Mouse (Mus musculus) frontal cortex, adult 2 months (tissue): Measurements from ENCODE around the gene 1810062G17Rik. TPM values are rescaled to one million over a fixed set of nuclear protein-coding genes. Genes with fewer than 3 reads are reported as not detected.
A peak's percentile ranks its signal among the peaks of the same experiment; 100 is the strongest.

Experiments used
- DNase-seq, 2 experiments: peaks; one replicate each; pipeline ENCODE4 v3.0.0; 2022; ENCODE audit warnings: low spot score in 1 of 2; ENCODE audit errors: extremely low spot score in 1 of 2
- polyA plus RNA-seq: library from polyadenylated mRNA; depleted of rRNA; stranded (reverse); fragments of >200 nt; gene quantifications from 2 replicates; pipeline ENCODE4 v1.2.3, GENCODE M21; 2012; rRNA removed

The 1810062G17Rik gene
- 0.15 TPM in 1 of 2 replicates, not detected in the other for polyA plus RNA-seq

DNA sequence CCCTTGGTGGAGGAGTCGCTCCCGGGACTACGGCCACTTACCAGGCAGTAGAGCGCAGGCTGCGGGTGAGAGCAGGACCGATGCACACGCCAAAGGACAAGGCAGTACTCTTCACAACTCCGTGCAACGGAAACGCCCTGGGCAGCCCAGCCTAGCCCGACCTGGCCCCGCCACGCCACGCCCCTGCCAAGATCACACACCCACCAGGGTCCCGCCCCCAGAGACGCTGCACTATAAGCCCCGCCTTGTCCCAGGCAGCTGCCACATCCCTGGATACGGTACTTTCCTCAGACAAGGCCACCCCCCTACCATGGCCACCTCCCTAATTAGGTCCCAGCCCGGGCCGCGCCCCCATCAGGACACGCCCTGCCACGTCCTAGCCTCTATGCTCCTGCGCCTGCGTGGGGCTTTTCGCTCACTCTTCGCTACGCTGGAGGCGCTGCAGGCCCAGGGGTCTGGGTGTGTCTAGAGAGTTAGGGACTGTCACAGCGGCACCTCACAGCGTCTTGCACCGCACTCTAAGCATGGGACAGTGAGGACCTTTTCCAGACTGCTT, at the start of gene 1810062G17Rik, which contains the start of gene Anxa5:
Gene 1810062G17Rik, plus strand, starts transcription at position 406 of the 556 bp plus-strand sequence.
Gene Anxa5, minus strand, starts transcription at position 363 of the 556 bp plus-strand sequence.
- peak; percentile 87 to 91 for DNase-seq

DNA sequence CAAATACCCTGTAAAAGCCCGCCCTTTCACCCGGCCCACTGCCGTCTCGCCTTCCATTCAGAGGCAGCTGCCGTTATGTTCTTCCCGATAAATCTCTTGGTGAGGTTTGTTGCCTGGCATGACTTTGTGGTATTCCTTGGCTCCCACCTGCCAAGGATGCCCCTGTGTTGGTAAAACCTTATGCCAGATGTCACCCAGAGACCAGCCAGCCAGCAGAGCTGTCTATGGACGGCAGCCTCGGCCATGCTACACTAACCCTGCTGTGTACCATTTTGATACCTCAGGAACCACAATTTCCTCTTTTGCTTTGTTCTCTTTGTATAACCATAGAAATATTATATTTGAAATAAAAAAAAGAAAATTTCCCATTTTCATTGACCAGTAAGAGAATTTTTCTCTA, 48.4 kb upstream of the 1810062G17Rik start:
- no peak for DNase-seq

DNA sequence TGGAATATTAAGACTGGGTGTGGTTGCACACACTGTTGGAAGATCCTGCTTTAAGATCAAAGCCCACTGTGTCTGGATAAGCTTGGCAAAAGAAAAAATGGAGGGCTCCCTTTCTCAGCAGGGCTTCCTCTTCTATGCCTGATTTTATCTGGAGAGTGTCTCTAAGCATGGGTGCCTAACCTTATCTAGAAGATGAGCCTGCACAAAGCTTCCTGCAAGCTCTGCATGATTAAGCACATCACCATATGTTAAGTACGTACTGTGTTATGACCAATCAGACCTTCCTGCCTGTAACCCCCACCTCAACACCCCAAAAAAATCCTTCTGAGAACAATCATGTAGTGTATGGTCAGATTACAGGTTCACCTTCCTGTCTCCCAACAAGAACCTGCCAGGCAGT, 45.4 kb upstream of the 1810062G17Rik start:
- DNase-seq, result no peak

DNA sequence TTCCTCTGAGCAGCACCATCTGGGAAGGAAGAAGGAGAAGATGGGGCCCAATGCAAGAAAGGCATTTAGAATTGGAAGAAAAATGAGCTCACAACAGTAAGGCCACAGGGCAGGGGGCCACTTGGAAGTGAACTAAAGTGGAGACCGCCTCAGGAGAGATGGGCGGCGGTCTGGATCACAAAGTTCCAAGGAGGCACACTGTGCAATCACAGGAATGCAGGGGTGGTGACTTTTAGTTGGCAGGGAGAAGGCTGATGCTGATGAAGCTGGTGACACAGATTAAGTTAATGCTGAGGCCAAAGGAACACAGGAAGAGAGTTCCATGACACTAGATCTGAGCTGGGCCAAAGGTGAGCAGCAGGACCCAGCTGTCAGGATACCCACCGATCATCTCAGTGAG, 35.5 kb upstream of the 1810062G17Rik start:
- DNase-seq, result no peak

DNA sequence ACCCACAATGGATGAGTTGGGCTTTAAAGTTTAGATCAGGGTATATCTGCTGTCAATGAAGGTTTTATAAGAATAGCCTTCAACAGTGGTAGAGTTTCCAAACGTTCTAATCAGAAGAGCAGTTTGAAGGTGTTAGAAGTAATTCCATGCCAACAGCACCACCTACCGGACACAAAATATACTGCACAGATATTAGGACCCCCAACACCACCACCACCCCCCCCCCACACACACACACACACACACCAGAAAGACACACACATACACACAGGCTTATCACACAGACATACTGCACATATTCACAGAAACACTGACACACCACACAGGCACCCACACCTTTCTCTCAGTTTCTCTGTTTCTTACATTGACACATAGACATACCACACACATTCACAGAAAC, 33.3 kb upstream of the 1810062G17Rik start:
- DNase-seq, result peak in 1 of 2 experiments; percentile 85

DNA sequence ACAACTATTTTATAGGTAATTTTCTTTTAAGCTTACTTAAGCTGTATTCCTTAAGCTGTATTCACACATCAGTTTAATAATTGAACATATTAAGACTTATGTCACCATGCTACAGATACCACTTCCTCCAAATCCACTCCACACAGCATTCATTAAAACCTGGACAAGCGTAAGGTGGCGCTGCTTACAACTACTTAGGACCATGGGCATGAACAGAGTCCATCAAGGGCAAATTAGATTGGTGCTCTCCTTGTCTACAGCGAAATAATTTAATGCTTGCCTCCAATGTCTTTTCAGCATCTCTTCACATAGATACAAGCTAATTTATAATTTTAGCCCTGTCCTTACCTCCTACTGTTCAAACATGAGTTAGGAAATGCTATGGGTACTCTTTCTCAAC, 29.7 kb upstream of the 1810062G17Rik start:
- DNase-seq, result no peak

DNA sequence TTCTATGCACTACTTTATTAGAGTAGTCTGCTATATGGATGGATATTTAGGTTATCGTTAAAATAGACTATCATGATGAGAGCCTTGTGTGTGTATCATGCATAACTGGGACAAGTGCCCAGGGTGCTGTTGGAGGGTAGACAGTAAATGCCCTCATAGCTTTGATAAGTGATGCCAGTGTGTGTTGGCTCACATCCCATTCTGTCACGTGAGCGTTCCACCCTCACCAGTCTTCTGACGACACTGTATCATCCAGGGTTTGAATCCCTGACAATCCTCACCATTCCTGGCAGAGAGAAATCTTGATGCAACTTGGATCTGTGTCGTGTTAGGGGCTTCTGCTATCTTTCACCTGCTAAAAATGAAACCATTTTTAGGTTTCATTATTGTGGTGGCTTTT, 29.2 kb upstream of the 1810062G17Rik start:
- DNase-seq, result no peak

DNA sequence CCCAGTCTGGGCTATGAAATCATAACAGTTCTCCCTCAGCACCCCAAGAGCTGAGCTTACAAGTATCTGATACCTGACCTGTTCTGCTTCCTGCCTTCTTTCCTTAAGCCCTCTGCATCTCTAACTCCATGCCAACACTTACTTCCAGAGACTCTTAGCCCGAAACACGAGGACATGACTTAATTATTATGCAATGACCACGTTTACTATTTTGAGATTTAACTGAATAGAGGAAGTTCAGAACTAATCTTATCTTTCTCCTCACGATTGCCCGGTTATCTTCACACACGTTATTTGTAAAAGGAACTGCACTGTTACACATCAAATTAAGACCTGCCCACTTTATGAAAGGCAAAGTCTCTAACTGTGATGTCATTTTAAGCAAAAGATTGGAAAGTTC, 28.8 kb upstream of the 1810062G17Rik start:
- no peak for DNase-seq

DNA sequence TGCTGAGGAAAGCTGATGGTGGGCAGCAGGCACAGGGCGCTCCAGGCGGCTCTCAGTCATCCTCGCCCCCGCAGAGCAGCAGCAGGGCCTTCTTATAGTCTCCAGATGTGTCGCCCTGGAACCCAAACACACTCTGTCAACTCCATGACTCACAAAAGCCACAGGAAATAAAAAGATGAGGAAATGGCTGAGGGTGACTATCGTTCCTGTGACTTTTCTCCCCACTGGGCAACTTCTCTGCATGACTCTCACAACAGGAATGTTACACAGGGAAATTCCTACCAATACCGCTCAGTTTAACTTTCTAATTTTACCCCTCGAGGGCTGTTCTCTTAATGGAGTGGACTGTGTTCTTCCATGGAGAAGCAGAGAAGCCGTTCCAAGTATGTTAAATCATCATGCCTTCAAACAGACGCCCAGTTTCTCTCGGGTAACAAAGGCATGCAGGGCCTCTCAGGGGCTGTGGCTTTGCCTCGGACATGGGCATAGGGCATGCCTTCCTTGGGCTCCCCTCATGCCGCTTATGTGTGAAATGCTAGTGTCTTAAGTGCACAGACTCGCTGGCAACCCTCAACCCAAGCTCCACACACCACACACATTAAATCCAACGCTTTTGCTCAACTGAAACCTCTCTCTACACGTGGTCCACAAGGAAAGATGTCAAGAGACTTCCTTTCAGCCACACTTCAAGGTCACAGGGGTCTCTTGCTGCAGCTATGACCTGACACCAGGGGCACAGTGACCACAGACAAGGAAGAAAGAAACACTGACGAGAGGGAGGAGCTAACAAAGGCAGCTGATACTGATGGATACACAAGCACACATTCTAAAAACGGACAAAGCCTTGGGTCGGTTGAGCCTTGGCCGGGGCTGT, 26.2 kb upstream of the 1810062G17Rik start:
- peak in 1 of 2 experiments; percentile 23 for DNase-seq

DNA sequence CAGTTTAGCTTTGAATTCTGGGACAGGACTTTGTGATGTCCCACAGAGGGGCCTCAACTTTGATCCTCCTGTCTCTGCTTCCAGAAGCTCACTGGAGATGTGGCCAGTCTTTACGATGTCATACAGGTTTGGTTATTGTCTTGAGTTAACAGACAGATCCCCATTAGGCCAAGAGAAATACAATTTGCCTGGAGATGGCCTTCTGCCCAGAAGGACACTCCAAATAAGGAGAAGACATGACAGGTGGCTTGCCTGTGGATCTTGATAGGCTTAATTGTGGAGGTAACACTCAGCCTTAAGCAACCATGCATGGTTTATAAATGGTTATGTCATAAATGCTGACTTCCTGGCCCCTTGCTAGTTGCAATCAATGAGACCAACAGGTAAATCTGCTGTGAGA, 23.2 kb upstream of the 1810062G17Rik start:
- no peak for DNase-seq

DNA sequence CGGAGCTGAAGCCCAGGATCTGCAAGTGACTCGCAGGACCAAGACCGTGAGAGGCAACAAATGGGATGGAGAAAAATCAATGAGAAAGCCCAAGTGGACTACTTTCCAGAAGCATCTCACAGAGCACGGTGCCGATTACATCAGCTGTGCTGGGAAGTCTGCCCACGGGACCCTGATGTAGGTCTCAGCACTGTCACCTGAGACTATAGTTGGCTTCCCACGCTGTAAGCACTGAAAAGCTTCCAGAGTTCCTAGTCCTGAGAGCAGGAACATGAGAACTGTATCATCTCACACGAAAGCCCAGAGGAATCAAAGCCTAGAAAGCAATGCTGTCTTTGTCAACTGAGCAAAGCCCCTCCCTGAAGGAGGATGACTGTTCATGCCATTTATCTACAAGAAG, 20.6 kb upstream of the 1810062G17Rik start:
- no peak for DNase-seq

DNA sequence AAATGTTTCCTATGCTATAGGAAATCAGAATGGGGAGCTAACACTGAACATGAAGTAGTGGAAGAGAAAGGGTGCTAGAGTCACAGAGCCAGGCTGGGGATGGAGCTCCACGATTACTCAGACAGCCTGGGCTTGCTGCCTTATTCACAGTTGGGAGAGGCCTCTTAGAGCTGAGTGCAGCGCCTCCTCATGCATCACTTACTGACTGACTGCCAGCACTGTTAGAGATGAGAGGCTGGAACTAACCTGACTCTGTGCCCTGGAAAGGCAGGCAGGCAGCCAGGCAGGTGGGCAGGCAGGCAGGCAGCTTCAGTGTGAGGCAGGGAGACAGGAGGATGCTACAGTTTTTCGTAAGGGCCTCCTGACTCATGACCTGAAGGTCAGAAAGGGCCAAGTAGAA, 20.2 kb upstream of the 1810062G17Rik start:
- DNase-seq, result peak; percentile 47 to 66

DNA sequence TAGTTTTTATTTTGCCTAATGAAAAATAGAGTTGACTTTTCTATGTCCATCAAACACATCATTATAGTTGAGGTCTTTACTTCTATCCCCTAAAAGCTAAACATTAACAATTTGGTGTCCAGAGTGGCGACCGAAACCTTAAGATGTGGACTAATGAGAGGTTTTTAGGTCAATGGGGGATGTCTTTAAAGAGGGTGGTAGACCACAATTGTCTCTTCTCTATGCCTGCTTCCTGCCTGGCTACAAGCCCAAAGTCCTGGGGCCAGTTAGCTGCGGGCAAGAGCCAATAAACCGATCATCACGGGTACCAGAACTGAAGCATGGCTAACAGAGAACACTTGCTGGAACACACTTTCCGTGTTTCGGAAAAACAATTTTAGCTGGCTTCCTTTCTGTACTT, 15.0 kb upstream of the 1810062G17Rik start:
- no peak for DNase-seq

DNA sequence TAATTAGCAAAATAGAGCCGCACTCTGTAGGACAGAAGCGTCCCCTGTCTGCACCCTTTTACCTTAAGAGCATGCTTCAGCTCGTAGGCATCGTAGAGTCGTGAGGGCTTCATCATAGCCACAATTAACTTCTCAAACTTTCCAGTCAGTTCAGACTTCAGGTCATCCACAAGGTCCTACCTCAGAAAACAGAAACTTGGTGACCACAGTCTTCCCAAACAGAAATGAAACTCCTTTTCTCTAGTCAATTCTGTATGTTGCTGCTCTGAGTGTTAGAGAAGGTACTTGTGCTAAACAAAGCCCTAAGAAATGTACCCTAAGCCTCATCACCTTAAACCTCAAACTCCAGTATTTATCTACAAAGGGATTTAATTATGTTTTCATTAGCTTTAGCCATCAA, 13.9 kb upstream of the 1810062G17Rik start:
- DNase-seq, result no peak

DNA sequence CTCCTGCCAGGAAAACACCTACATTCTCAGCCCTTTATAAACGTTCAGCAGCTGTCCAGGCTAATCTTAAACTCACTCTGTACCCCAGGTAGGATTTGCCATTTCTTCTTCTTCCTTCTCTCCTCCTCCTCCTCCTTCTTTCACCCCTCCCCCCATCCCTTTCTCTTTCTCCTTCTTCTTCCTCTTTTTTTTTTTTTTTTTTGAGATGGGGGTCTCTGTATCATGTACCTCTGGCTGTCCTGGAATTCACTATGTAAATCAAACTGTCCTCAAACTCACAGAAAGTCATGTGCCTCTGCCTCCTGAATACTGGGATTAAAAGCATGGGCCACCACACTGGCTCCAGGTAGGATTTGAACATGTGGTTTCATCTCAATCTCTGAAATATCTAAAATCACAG, 13.4 kb upstream of the 1810062G17Rik start:
- DNase-seq, result no peak

DNA sequence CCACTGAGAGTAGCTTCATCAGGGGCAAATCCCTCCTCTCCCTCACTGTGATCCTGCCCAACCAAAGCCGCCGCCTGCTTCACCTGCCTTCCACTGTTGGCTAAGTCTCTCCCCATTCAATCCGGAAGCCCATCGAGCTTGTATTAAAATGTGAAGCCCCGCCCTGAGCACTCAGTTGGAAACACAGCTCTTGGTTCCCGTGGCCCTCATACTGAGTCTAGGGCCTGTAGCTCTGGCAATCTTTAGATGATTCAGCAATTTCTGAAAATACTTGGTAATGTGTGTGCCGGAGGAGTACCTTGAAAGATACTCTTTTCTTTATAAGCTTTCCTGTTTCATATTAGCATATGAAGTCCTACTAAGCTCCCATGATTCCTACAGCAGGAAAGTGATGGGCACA, 10.2 kb upstream of the 1810062G17Rik start:
- DNase-seq, result no peak

DNA sequence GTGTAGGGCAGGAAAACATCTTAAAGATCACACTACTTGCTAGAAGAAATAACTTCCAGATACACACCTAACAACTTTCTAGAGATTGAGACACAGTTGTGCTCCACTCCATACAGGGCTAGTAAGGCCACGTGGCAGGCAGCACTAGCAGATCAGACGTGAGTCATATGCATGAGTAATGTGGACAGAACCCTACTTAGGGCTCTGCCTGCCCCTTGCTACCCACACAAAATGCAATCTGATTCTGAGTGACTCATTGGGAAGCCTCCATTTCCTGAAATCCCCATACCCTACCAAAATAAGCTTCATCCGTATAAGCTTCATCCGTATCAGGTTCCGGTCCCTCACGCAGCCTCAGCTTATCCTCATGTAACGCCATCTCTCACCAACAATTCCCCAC, 8.1 kb upstream of the 1810062G17Rik start:
- peak in 1 of 2 experiments; percentile 63 for DNase-seq

DNA sequence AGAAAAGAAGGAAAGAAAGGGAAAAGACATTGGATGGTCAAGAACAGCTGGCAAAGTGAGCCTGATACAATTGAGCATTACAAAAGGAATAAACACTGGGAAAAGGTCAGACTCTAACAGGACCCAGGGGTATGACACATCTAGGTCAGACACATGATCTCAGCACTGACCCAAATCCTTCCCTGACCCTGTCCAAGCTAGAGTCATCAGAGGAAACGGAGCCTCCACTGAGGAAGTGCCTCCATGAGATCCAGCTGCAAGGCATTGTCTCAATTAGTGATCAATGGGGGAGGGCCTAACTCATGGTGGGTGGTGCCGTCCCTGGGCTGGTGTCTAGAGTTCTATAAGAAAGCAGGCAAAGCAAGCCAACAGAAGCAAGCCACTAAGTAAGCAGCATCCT, 6.9 kb upstream of the 1810062G17Rik start:
- no peak for DNase-seq

DNA sequence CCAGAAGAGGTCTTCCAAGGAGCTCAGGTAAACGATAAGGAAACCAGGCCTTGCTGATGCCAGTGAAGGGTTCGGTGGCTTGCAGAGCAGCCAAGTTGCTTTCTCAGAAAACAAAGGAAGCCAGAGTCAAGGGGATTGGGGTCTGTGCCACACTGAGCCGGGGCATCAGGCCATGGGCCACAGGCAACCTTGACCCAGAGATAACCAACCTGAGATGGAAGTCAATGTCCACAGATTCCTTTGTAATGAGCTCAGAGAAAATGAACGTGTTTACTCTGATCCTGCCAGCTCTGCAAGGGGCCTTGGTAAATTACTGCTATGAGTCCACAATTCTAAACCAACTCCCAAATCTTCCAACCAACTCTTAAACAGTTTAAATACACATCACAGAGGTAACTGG, 3.9 kb upstream of the 1810062G17Rik start:
- no peak for DNase-seq

DNA sequence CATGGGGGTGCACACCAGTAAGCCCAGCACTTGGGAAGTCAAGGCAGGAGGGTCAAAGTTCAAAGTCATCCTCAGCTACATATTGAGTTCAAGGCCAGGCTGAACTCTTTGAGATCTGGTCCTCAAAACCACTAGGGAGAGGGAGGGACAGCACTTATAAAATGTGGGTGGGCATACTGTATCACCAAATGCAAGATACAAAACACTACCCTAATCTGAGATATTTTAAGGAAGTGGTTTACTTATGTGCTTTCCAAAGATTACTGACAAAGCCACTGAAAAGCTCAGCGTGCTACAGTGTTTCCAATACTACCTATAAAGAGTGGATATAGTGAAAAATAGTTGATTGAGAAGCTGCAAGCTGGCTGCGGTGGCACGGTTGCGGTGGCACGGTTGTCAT, 2.5 kb upstream of the 1810062G17Rik start:
- DNase-seq, result no peak

DNA sequence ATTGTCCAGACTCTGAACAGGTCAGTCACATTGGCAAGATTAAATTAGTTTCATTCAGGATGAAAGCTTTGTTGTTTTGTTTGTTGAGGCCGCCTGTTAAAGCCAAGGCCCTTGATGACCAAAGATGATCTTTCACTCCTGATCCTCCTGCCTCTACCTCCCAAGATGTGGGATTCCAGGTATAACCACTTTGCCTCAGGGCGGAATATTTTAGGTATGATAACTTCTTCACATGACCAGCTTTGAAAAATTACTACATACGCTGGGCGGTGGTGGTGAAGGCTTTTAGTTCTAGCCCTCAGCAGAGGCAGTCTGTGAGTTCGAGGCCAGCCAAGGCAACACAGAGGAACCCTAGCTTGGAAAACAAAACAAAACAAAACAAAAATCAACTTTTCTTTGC, 1.3 kb upstream of the 1810062G17Rik start:
- no peak for DNase-seq

DNA sequence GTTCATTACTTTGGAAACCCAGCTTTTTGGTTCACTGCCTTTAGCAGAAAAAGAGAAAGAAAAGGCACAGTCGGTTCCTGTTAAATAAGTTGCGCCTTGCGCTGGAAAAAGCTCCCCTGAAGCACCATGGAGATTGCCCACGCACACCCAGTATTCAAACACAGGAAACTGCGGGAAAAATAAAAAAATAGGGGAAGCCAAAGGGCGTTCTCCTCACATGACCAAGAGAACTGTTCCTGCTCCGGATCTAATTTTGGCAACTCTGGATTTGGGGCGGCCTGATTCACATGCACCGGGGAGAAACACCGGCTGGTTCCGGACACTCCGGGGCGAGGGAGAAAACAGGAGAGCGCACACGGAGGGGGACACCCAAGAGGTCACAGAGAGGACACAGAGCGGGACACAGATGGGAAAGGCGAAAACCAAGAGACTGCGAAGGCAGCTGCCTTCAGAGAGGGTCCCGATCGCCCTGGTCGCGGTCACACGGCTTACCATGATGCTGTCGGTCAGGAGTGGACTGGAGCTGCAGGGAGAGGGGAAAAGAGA, 726 bp upstream of the 1810062G17Rik start:
- DNase-seq, result peak; percentile 34 to 75
